Mouse (Mus musculus): ENCODE measurements around the gene Olfr545. TPM values are rescaled to one million over a fixed set of nuclear protein-coding genes. Genes with fewer than 3 reads are reported as not detected.
"Not testable (repeated sequence)": the region's sequence is repeated elsewhere in the genome, so short reads cannot be mapped to it uniquely, and the experiment has no call there.

Olfr545 gene
- not detected in 2 replicates for total RNA-seq (2021)
- long read RNA-seq: 0 reads

DNA sequence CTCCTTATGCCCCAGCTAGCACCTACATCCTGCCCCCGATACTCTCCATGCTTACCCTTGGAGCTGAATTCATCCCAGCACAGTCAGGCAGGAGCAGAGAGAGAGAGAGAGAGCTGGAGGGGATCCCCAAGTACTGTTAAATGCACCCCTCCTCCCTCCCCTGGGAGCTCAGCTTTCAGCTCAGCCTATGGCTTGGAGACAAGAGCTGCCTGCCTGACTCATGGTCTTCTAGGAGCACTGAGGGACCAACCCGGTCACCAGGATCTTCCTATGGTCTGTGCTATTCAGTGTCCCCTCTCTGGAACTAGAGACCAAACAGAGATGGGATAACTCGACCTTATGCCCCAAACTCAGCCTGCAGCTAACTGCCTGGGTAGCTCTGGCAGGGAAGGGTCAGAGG lies at the start of gene Olfr545:
Gene Olfr545, minus strand, starts transcription at position 101 of the 400 bp plus-strand sequence.
- DNase-seq: no peak

DNA sequence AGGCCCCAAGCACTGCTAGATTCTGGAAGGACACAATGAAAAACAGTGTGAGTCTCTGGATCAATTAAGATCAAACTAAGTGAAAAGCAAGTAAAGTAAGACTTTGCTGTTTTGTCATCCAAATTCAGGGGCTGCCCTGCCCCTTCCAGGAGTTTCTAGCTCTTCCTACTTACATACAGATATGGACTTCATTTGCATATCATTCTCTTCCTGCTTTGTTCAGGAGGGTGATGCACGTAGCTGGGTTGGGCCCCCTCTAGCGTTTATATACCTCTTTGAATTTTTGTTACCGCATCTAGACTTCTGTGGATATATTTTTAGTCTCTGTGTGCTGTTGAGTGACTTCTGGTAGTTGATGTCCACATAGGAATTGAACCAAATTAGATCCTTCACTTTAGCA lies 41.9 kb upstream of the Olfr545 start:
- DNase-seq: no peak

DNA sequence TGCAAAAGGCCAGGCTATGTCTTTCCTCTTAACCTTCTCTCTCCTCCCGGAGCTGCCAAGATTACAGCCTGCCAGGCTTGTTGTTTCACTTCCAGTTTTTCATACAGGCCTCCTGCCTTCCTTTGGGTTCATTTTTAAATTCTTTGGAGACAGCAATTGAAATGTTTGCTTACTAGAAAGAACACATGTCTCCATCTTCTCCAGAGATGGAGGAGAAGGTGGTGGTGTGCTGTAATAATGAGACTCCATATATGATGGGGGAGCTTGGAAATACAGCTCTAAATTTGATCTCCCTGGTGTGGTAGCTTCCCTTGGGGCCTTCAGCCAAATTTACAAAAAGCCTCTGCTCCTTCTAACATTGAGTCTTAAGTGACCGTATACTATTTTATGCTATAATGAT lies 41.2 kb upstream of the Olfr545 start, which contains the start of gene Olfr548-ps1:
Gene Olfr548-ps1, plus strand, starts transcription at position 301 of the 400 bp plus-strand sequence.
- DNase-seq: no peak

DNA sequence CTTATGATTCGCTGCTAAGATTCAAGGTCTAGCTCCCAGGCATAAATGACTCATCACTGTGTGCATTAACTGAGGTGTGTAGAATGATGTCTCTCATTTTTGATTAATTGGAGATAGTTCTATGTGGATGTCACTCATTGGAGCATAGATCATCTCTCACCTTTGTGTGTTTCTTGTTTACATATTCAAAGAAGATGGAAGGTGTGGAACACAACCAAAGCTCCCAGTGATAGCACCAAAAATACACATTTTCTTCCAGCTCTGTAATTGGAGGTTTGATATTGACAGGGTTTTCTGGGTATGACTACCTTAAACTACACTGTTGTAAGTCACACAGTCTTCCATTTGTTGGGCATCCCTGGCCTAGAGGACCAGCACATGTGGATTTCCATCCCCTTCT lies 35.1 kb upstream of the Olfr545 start, which contains the start of gene Olfr547:
Gene Olfr547, plus strand, starts transcription at position 301 of the 400 bp plus-strand sequence.
- no peak for DNase-seq

DNA sequence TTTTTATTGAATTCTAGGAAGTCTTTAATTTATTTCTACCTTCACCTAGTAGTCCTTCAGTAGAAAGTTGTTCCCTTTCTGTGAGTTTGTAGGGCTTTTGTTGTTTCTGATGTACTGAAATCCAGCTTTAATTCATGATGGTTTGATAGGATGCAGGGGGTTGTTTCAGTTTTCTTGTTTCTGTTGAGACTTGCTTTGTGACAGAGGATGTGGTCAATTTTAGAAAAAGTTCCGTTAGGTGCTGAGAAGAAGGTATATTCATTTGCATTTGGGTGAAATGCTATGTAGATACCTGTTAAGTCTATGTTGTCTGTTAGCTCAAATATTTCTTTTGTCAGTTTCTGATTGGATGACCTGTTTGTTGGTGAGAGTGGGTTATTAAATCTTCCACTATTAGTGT lies 29.7 kb upstream of the Olfr545 start:
- DNase-seq: no peak

DNA sequence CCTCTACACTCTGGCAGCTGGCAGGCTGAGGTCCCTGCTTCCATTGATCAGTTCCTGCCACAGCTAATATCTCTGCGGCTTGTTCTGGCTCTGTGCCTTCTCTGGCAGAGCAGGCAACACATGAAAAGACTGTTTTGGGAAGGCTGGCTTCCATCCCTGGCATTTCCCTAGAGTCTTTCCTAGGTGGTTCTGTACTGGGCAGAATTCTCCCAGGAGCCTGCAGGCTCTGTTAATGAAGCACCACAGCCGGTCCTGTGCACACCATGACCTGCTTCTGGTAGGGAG lies 17.6 kb upstream of the Olfr545 start:
- DNase-seq: peak; percentile 27

DNA sequence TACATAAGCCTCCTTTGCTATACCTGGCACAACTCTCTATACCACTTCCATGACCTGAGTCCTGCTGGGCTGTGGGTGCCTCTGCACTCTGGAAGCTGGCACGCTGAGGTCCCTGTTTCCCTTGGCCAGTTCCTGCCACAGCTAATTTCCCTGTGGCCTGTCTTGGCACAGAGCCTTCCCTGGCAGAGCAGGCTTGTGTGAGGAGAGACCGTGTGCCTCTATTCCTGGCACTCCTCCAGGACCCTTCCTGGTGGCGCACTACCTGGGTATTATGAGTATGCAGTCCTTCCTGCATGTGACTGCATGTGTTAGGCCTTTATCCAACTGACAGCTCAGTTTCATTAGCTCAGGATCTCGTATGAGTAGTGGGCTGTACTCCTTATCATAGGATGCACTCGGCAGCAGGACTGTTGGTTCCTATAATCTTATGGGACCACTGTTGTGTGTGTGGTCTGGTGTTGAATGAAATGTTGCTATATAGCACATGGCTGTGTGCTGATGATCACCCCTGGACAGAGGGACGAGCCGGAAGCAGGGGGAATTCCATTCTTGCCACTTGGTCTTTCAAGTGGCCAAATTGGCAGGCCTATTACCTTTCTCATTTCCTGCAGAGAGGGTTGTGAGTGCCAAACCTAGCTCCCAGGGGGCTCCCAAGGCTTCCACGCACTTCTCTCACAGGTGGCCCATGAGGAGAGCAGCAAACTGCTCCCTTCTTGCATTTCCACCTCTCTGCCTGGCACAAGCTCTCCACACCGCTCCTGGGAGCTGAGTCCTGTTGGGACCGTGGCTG lies 17.1 kb upstream of the Olfr545 start:
- peak; percentile 42 for DNase-seq

DNA sequence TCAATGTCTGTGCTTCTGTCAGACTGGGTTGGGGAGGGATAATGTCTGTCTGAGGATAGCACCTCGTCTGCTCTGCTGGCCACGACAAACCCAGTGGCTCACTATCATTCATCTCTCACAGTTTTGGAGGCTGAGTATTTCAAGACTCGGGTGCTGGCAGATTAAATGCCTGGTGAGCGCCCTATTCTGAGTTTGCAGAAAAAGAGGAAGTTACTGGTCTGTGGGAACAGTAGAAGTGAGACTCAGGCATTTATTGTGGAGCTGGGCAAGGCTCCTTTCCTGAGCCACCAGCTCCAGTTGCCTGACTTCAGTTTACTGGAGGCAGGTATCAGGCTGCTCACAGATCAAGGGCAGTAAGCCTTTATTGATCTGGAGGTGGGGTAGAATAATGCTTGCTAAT lies 14.8 kb upstream of the Olfr545 start:
- DNase-seq: no peak

DNA sequence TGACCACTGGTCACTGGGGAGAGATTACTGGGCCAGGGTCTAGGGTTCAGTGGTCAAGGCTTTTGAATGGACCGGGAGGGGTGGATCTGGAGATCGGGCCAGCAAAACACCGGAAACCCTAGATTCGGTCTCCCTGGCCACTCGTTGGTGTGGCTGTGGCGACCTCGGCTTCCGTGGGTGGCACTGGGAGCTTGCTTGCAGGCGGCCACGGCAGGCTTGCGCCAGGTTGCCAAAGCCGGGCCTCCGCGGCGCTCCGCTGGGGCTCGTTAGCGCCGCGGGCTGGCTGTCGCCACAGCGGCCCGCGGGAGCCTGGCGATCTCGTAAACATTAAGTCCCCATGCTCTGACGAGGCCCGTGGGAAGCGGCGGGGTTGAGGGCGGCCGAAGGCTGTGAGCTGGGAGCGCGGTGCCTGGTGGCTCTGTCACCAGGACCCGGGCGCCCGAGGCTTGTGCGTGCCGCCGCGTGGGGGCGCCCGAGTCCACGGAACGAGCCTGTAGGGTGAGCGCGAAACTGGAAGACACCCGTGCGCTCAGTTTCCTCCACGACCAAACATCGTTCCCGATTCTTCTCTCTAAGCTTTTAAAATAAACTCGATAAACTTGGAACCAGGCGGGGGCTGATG lies 13.6 kb upstream of the Olfr545 start:
- peak; percentile 95 for DNase-seq

DNA sequence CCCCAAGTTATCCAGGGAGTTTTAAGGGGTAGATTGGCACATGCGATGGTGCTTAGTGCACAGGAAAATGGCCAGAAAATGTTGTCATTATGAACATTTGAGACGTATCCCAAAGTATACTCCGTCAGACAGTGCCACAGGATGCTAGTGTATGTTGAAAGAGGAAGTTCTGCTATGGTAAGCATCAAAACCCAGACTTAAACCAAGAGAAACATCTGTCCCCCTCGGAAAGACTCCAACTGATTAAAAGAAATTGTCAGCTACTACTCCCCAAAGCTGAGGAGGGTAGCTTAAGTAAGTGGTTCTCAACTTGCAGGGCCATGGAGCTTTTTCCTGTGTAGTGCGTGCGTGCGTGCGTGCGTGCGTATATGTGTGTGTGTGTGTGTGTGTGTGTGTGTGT lies 12.6 kb upstream of the Olfr545 start:
- no peak for DNase-seq

DNA sequence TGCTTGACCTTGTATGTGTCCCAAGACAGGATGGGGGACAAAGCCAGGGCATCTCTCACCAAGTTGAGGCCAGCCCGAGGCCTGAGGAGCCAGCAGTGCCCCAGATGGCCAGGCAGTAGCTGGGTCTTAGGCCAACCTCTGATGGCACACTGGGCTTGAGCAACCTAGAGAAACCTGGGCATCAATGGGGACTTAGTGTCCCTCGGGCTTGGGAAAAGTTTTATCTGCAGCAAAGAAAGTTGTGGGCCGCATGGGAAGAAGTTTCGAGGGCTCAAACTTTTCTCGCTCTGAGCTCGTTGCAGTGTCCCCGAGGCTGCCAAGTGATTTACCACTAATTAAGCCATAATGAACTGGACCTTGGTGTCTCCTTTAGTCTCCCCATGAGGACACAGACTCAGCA lies 10.4 kb upstream of the Olfr545 start:
- no peak for DNase-seq

DNA sequence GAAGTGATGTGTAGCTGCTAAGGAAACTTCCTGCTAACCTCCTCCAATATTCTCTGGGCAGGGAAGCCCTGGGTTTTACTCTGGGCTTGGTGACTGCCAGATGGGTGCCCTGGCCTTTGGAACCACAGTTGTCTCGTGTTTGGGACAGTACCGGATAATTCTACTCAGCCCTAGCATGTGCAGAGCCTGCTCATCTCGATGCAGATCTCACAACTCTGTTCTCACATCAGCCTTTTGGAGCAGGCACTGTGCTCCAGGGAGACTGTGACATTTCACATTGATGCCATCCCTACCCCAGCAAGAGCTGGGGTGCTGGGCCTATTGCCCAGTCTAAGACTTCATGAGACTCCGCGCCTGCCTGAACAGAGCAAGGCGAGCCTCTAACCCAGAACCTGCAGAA lies 9.3 kb upstream of the Olfr545 start:
- no peak for DNase-seq

DNA sequence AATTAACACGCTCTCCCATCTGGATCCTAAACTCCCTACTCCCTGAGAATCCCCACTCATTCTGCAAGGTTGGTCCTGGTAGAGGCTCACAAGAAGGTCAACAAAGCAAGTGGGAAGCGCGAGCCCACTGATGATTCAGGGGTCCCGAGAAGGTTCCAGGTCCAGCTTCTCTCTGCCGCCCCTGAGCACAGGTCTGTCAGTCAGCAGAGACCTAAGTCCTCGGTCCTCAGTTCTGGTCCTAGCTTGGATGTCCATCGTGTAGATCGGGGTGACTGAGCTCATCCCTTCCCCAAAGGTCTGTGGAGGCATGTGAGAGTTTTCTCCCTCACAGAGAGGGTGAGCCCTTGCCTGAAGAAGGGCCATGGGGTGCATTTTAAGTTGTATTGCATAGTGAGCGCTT lies 8.7 kb upstream of the Olfr545 start:
- DNase-seq: no peak

DNA sequence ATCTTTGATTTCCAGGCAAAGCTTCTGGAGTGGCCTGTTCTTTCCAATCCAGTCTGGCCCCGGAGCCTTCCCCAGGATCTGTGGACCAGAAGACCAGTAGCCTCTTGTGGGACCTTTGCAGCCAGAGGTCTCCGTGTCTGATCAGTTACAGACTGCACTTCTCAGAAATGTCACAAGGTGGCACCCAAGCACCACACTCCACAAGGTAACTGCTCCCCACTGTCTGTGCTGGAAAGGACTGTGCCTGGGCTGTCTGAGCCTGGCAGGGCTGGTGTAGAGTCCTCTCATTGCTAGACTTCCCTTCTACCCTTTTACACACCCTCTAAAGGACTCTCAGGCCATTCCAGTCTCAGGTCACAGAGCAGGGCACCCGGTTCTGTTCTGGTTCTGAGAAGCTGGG lies 7.5 kb upstream of the Olfr545 start:
- DNase-seq: peak; percentile 65

DNA sequence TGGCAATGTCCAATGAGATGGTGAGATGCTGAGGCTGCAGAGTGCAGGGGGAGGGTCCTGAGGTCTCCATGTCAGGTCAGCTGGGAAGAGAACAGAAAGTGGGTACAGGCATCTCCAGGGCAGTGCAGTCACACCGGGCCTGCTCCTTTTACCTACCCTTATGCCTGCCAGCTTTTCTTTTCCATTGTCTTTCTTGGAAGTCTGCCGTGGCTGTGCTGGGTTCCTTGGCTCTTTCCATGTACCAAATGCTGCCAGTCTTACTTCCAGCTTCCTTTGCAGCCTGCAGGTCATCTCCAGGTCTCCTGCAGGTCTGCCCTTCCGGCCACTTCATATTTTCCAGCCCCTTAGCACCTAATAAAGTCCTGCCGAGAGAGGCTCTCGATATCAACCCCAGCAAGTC lies 2.6 kb upstream of the Olfr545 start:
- no peak for DNase-seq

DNA sequence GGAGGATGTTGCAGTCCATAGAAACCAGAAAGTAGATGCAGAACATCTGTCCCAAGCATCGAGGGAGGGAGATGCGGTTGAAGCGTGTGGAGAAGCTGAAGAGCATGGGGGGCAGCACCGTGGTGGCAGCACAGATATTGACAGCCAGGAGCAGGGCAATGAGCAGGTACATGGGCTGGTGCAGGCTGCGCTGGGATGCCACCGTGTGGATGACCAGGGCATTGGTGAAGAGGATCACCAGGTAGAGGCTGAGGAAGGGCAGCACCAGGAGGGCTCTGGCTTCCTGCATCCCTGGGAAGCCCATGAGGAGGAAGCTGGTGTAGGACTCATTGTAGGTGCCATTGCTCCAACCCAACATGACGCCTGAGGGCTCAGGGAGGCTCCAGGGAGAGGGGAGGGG lies 5.0 kb downstream of the Olfr545 start:
- DNase-seq: not testable (repeated sequence)

DNA sequence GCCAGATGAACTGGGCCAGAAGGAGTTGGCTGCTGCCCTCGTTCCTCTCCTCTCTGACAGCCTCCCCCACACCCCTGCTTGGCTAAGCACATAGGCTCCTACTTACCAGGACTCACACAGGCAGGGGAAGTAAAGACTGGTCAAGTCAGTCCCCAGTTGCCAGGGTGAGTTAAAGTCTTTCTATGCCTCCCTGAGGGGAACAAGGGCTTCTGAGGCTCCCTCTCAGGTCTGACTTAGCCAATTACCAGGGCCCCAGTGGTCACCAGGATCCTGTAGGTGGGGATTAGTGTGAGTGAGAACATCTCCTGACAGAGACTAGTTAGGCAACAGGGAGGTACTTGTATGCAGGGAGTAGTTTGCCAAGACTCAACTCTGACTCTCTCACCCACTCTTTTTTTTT lies 11.2 kb downstream of the Olfr545 start, which contains the start of gene Olfr544:
Gene Olfr544, minus strand, starts transcription at position 153 of the 400 bp plus-strand sequence.
- DNase-seq: no peak

DNA sequence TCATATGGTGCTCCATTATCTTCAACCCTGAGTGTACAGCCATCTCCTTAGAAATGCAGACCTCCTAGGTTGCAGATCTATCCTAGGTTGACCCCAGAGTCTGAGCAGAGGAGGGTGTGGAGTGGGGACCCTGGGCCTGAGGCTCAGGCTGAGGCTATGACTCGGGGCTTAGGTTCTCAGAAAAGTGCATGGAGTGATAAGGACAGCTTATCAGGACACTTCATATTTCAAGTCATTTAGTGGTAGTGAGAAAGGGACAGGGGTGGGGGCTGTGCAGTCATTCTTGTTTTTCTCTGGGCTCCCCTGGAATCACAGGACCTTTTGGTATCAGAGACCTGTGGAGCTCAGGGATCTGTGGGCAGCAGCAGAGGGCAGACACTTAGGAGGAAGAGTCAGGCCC lies 13.3 kb downstream of the Olfr545 start:
- DNase-seq: no peak

DNA sequence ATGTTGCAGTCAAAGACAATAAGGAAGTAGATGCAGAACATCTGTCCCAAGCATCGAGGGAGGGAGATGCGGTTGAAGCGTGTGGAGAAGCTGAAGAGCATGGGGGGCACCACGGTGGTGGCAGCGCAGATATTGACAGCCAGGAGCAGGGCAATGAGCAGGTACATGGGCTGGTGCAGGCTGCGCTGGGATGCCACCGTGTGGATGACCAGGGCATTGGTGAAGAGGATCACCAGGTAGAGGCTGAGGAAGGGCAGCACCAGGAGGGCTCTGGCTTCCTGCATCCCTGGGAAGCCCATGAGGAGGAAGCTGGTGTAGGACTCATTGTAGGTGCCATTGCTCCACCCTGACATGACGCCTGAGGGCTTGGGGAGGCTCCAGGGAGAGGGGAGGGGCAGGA lies 14.6 kb downstream of the Olfr545 start:
- DNase-seq: not testable (repeated sequence)

DNA sequence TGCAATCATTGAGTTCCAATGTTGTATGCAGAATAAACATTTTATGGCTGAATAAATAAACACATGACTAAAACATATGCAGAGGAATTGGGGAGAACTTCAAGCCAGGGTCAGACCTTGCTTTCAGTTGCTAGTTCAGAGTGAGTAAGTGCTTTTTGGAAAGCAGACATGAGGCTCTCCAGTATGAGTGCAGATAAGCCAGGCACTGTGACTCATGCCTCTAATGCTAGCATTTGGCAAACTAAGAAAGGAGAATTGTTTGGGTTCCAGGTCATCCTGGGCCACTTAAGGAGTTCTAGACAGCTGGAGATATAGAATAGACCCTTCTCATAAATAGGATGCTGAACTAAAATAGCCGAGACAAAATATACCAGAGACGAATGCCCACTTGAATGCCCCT lies 15.7 kb downstream of the Olfr545 start:
- DNase-seq: no peak

DNA sequence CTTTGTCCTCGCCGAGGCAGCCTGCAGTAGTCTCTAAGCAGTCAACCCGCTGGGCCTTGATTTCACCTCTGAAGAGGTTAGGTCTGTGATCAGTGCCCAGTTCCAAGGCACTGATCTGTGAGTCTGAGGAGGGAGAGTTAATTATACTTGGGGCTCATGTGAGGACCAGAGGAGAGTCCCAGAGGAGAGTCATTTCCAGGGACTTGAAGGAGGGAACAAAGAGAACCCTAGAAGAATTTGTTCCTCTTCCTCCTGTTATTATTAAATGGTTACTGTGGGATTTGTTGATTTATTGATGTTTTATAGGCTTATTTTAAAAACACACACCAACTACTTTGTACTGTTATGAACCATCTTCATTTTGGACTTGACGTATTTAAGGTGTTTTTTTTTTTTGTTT lies 17.8 kb downstream of the Olfr545 start, which contains the start of gene Olfr543:
Gene Olfr543, minus strand, starts transcription at position 101 of the 400 bp plus-strand sequence.
- no peak for DNase-seq

DNA sequence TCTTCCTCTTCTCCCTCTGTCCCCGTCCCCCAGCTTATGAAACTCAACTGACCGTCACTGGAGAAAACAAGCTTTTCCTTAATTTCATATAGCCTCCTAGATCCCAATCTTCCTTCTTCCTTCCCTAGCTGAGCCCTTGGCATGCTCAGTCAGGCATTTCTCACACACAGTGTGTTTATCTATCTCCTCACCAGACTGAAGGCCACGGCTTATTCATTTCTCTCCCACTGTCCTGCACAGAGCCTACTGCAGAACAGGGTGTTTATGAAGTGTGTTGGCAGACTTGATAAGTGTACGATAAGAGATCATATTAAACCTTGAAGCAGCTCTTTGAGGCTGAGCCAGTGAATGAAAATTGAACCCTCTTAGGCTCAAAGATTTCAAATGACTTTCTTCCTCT lies 18.6 kb downstream of the Olfr545 start:
- no peak for DNase-seq

DNA sequence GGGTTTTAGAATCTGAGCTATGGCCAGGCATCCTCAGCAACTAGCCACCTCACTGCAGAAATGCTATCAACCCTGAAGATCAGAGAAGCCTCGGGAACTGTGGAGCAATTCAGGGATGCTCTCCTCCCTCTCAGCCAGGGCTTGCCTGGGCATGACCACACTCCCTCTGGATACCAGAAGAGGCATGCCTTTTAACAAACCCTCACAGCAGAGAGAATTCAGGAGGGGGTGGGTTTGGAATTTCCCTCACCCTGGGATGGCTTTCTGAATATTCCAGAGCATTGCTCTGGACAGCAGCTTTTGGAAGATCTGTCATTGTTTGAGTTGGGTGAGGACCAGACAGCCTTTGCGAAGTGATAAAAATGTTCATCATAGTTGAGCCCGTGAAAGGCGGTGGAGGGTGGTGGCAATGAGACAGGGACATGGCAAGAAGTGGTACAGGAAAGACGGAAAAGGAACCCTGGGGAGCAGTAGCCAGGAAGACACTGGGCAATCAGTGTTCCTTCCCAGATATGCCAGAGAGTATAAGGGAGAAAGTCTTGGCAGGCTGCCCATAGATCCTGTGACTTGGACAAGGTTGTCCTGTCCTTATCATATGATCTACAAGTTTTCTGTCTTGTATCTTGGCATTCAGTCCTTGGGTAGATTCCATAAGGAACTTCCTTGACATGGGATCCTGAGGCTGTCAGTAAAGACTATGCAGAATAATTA lies 19.9 kb downstream of the Olfr545 start:
- peak; percentile 65 for DNase-seq

Measured in adrenal gland, postnatal 25 days (tissue).